Mouse (Mus musculus) testis, postnatal 14 days (tissue): ENCODE data around the gene Fam163b.
A peak's percentile ranks its signal among the peaks of the same experiment; 100 is the strongest.

Experiments used
- DNase-seq: peaks from one replicate; pipeline ENCODE4 v3.0.0; 2021; ENCODE audit warnings: low spot score

Gene Fam163b

GRCm38 (mm10) chr2:27086483-27087010 lies 55.7 kb downstream of the Fam163b start:
- no peak for DNase-seq

GRCm38 (mm10) chr2:27085801-27086200 lies 56.5 kb downstream of the Fam163b start:
- DNase-seq, result no peak

- no peak for DNase-seq
Measured at GRCm38 (mm10) chr2:27084963-27085362, 57.3 kb downstream of the Fam163b start.

- DNase-seq, result no peak
Measured at GRCm38 (mm10) chr2:27083761-27084475, 58.4 kb downstream of the Fam163b start.

GRCm38 (mm10) chr2:27079649-27080048 lies 62.6 kb downstream of the Fam163b start:
- DNase-seq, result no peak

- DNase-seq, result peak; percentile 65
Measured at GRCm38 (mm10) chr2:27079152-27079584, 63.1 kb downstream of the Fam163b start, which contains the start of gene Adamtsl2. Gene Adamtsl2 (plus strand): TSS chr2:27079379.

GRCm38 (mm10) chr2:27078312-27078711 lies 64.0 kb downstream of the Fam163b start:
- no peak for DNase-seq

GRCm38 (mm10) chr2:27077655-27078244 lies 64.5 kb downstream of the Fam163b start:
- DNase-seq, result no peak

- DNase-seq, result no peak
Measured at GRCm38 (mm10) chr2:27075485-27075884, 66.8 kb downstream of the Fam163b start.

- DNase-seq, result no peak
Measured at GRCm38 (mm10) chr2:27074804-27075203, 67.5 kb downstream of the Fam163b start.

GRCm38 (mm10) chr2:27073407-27073806 lies 68.9 kb downstream of the Fam163b start:
- DNase-seq, result no peak

GRCm38 (mm10) chr2:27071978-27072377 lies 70.3 kb downstream of the Fam163b start, which contains the start of gene Mymk:
Gene Mymk (minus strand): TSS chr2:27072179.
- DNase-seq, result no peak

- DNase-seq, result peak; percentile 71
Measured at GRCm38 (mm10) chr2:27071137-27071536, 71.2 kb downstream of the Fam163b start.

- DNase-seq, result no peak
Measured at GRCm38 (mm10) chr2:27070247-27070813, 72.0 kb downstream of the Fam163b start.

- no peak for DNase-seq
Measured at GRCm38 (mm10) chr2:27069646-27070045, 72.6 kb downstream of the Fam163b start.

GRCm38 (mm10) chr2:27067996-27068395 lies 74.3 kb downstream of the Fam163b start:
- DNase-seq, result no peak

- DNase-seq, result no peak
Measured at GRCm38 (mm10) chr2:27067124-27067523, 75.2 kb downstream of the Fam163b start.
